In the genomic region with DNA sequence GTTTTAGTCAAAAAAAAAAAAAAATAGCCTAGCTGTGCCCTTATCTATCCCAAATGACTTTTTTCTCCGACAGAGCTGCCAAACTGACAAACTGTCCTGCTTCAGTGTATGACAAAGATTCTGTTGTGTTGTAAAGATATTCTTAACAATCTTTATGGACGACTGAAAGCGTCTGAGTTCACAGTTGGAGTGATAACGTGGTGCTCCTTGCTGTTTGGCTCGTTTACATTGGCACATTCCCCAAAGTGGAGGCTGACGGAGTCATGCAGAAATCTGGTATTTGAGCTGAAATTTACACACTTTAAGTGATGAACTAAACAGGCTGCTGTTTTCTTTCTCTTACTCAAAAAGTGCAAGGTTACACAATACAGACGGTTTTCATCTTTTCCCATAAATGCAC, we compare ENCODE assay signal across 9 mouse cellular contexts.
DNase-seq lines count a peak whose midpoint lies in the region; ATAC-seq lines count a peak whose summit lies in the region.
"Had no signal": no experiment of that assay in that cellular context is flagged by ENCODE, and none has a peak within 500 bp of the region (broad histone marks: within the 10 kb centered on the region; RNA-seq: fewer than 3 reads in every experiment).

No protein-coding gene starts in this region.

- no peaks in the 10 kb centered on the region for H3K9me3 ChIP-seq in limb, embryonic 13.5 days

- no peaks in the 10 kb centered on the region for H3K36me3 ChIP-seq in limb, embryonic 13.5 days

- H3K4me3 ChIP-seq in limb, embryonic 13.5 days: no peak overlapping the region
- H3K4me3 ChIP-seq: myocyte had no signal

- peak overlapping the region; percentile 34 for H3K4me2 ChIP-seq in limb, embryonic 13.5 days (replicated peaks)

- intact Hi-C loops in left cerebral cortex, postnatal 4 days (cut with DNase I): no loop called here

- peaks cover 8% of the 10 kb centered on the region; the same call in 1 of the 2 replicates for H3K4me1 ChIP-seq in limb, embryonic 13.5 days

- H3K27me3 ChIP-seq in limb, embryonic 13.5 days: no peaks in the 10 kb centered on the region

- WGBS in limb, embryonic 13.5 days: 18% methylated on average over 7 of the region's 7 CpGs

- no peak overlapping the region; the same call in 1 of the 2 replicates for H3K27ac ChIP-seq in limb, embryonic 13.5 days

- H3K9ac ChIP-seq in limb, embryonic 13.5 days: no peak overlapping the region

- peak; percentile 20 for DNase-seq in kidney, postnatal 10 days
- DNase-seq in kidney, postnatal 25 days: no peak
- peak; percentile 37 for DNase-seq in embryo, embryonic 10.5 days (ENCODE audit: low spot score)
- peak; percentile 35 for DNase-seq in heart, adult 8-10 months (ENCODE audit: low spot score)
- DNase-seq in left cerebral cortex, postnatal 4 days: no peak
- no peak for DNase-seq in spleen, postnatal 36 days (ENCODE audit: low spot score in 2 of 2)
- no peak for DNase-seq in cerebellum, adult 11 months

- ATAC-seq in limb, embryonic 13.5 days (ENCODE audit: low FRiP score, low read depth): no peak; the same call in 1 of the 2 replicates

Comparison
In these comparisons a context has a peak if more than half of its experiments do, and no peak if none do; other contexts are left out.
1. DNase-seq: peak in kidney, postnatal 10 days (single experiment), embryo, embryonic 10.5 days (single experiment) and heart, adult 8-10 months (single experiment); none in kidney, postnatal 25 days (0 of 2), left cerebral cortex, postnatal 4 days (single experiment), spleen, postnatal 36 days (0 of 2) and cerebellum, adult 11 months (single experiment).